8 mouse cellular contexts compared by ENCODE assay signal in genomic region chr4:106908950-106909751, GRCm38 (mm10). TPM values are rescaled to one million over a fixed set of nuclear protein-coding genes. Genes with fewer than 3 reads are reported as not detected.
DNase-seq lines count a peak whose midpoint lies in the region; ATAC-seq and TF ChIP-seq lines count a peak whose summit lies in the region.

No protein-coding gene starts in this region.

- peaks cover 13% of the 10 kb centered on the region for H3K36me3 ChIP-seq in liver, embryonic 15.5 days (replicated peaks)
- peaks cover 9% of the 10 kb centered on the region; the same call in 1 of the 2 replicates for H3K36me3 ChIP-seq in neural tube, embryonic 13.5 days

- H3K4me3 ChIP-seq in layer of hippocampus, adult 2 months: peak overlapping the region; percentile 81
- H3K4me3 ChIP-seq in liver, embryonic 15.5 days (replicated peaks): peak overlapping the region; percentile 97
- H3K4me3 ChIP-seq in neural tube, embryonic 13.5 days: peak overlapping the region; percentile 100

- peaks cover 60% of the 10 kb centered on the region for H3K4me1 ChIP-seq in liver, embryonic 15.5 days (replicated peaks)
- H3K4me1 ChIP-seq in neural tube, embryonic 13.5 days (replicated peaks): peaks cover 43% of the 10 kb centered on the region

- peak; percentile 22 for ATAC-seq in inflammation-experienced regulatory T-cells, adult 6 months
- ATAC-seq in liver, embryonic 15.5 days (ENCODE audit: insufficient read depth): peak; percentile 26
- peak; percentile 8; the same call in 1 of the 2 replicates for ATAC-seq in neural tube, embryonic 13.5 days (ENCODE audit: low read depth)

- no peak for DNase-seq in layer of hippocampus, adult 2 months (ENCODE audit: low spot score in 2 of 2)
- DNase-seq in layer of hippocampus, adult 9-11 months: no peak
- peak; percentile 30 to 51 for DNase-seq in cerebellum, postnatal 36 days
- peak; percentile 75 for DNase-seq in gastrocnemius, postnatal 25 days
- peak; percentile 64 for DNase-seq in thymus, postnatal 4 days

- peak overlapping the region; percentile 94 for H3K4me2 ChIP-seq in liver, embryonic 15.5 days
- peak overlapping the region; percentile 98 for H3K4me2 ChIP-seq in neural tube, embryonic 13.5 days

- H3K9me3 ChIP-seq in liver, embryonic 15.5 days (replicated peaks): no peaks in the 10 kb centered on the region
- H3K9me3 ChIP-seq in neural tube, embryonic 13.5 days: no peaks in the 10 kb centered on the region

- WGBS in liver, embryonic 15.5 days (ENCODE audit: insufficient replicate concordance): 4% methylated on average over 10 of the region's 10 CpGs
- WGBS in neural tube, embryonic 13.5 days: 7% methylated on average over 10 of the region's 10 CpGs

- H3K27me3 ChIP-seq in liver, embryonic 15.5 days: no peaks in the 10 kb centered on the region
- H3K27me3 ChIP-seq in neural tube, embryonic 13.5 days: no peaks in the 10 kb centered on the region

- TF ChIP-seq CTCF in layer of hippocampus, adult 2 months (conservative IDR thresholded peaks at IDR 0.05): no peak

- H3K9ac ChIP-seq in liver, embryonic 15.5 days: peak overlapping the region; percentile 94
- H3K9ac ChIP-seq in neural tube, embryonic 13.5 days: peak overlapping the region; percentile 100

- peak overlapping the region; percentile 87 for H3K27ac ChIP-seq in layer of hippocampus, adult 2 months
- peak overlapping the region; percentile 97 for H3K27ac ChIP-seq in liver, embryonic 15.5 days (replicated peaks)
- H3K27ac ChIP-seq in neural tube, embryonic 13.5 days (replicated peaks): peak overlapping the region; percentile 100

RNA-seq across cellular contexts. Expression of gene Ssbp3, which starts 1.4 kb away (rescaled TPM):
- 100 to 1,000 TPM; 157 TPM for total RNA-seq in layer of hippocampus, adult 2 months (2021)
- total RNA-seq in gastrocnemius, postnatal 25 days (2021): 10 to 100 TPM; 18.7 to 19.5 TPM
- polyA plus RNA-seq in inflammation-experienced regulatory T-cells, adult 6 months (2017; shearing (Covaris generic)): 10 to 100 TPM; 36.1 to 45.6 (median 43.4) TPM
- 45.7 and 50.5 TPM in 2 replicates for polyA plus RNA-seq in liver, embryonic 15.5 days (2015; fragmentation: Nextera tagmentation; extraction: Ambion mirVana)
- 186 and 191 TPM in 2 replicates for polyA plus RNA-seq in neural tube, embryonic 13.5 days (2015; fragmentation: Nextera tagmentation; extraction: Ambion mirVana)

Comparison
In these comparisons a context has a peak if more than half of its experiments do, and no peak if none do; other contexts are left out.
1. DNase-seq: peak in cerebellum, postnatal 36 days (2 of 2), gastrocnemius, postnatal 25 days (single experiment) and thymus, postnatal 4 days (single experiment); none in layer of hippocampus, adult 2 months (0 of 2) and layer of hippocampus, adult 9-11 months (single experiment).
2. Peak in every context shown above with its lines, with median percentiles within 50 percentile points of each other: H3K27ac ChIP-seq, H3K4me3 ChIP-seq and ATAC-seq.